Mouse (Mus musculus) liver, embryonic 14.5 days (tissue): Measurements from ENCODE around the gene 1700028P14Rik. TPM values are rescaled to one million over a fixed set of nuclear protein-coding genes. Genes with fewer than 3 reads are reported as not detected.

Experiments
- ATAC-seq: fragments of 200-750 bp; cut with Nextera tagmentation; 2 replicates; pipeline ENCODE4 v1.8.0; 2017; ENCODE audit warnings: moderate number of reproducible peaks, mild to moderate bottlenecking, moderate library complexity; ENCODE audit not compliant: insufficient read depth
- DNase-seq, 3 experiments: peaks; one replicate each; pipeline ENCODE4 v3.0.0-alpha.2; 2012 to 2013; ENCODE audit warnings: low read depth in 3 of 3, low spot score in 3 of 3
- H3K27ac ChIP-seq: fragments of 300-500 bp; sonication (generic); 2 replicates; pipeline ENCODE4 v1.5.1; 2014; ENCODE audit warnings: moderate library complexity, mild to moderate bottlenecking, control low read depth, inconsistent platforms
- H3K27me3 ChIP-seq: fragments of 300-500 bp; sonication (generic); 2 replicates; pipeline ENCODE4 v1.6.1; 2014; ENCODE audit warnings: mild to moderate bottlenecking, low read length, moderate library complexity; ENCODE audit not compliant: control insufficient read depth, insufficient read depth
- H3K36me3 ChIP-seq: fragments of 300-500 bp; sonication (generic); replicated peaks from 2 replicates; pipeline ENCODE4 v1.6.1; 2014; ENCODE audit warnings: low read depth; ENCODE audit not compliant: control insufficient read depth, insufficient read depth
- H3K4me1 ChIP-seq, 2 experiments: fragments of 200-500 bp in 1 of 2; fragments of 300-500 bp in 1 of 2; sonication (generic) in 1 of 2; replicated peaks; 2 replicates each; pipeline ENCODE4 v1.6.1; 2012 to 2014; ENCODE audit warnings: antibody characterized with exemption in 1 of 2, inconsistent platforms in 1 of 2, low read length in 1 of 2; ENCODE audit not compliant: control insufficient read depth in 2 of 2, insufficient read depth in 2 of 2
- H3K4me2 ChIP-seq: fragments of 300-500 bp; sonication (generic); 2 replicates; pipeline ENCODE4 v1.6.1; 2014; ENCODE audit warnings: low read depth, mild to moderate bottlenecking, control low read depth, moderate library complexity
- H3K4me3 ChIP-seq, 2 experiments: fragments of 200-500 bp in 1 of 2; fragments of 300-500 bp in 1 of 2; sonication (generic) in 1 of 2; 2 replicates each; pipeline ENCODE4 v1.5.1; 2012 to 2014; ENCODE audit warnings: low read depth in 2 of 2, low read length in 2 of 2, mild to moderate bottlenecking in 2 of 2, control low read depth in 1 of 2, inconsistent platforms in 1 of 2, moderate library complexity in 1 of 2; ENCODE audit not compliant: insufficient read depth in 1 of 2
- H3K9ac ChIP-seq: fragments of 300-500 bp; sonication (generic); replicated peaks from 2 replicates; pipeline ENCODE4 v1.6.1; 2014; ENCODE audit warnings: mild to moderate bottlenecking, control low read depth, moderate library complexity
- H3K9me3 ChIP-seq: fragments of 300-500 bp; sonication (generic); 2 replicates; pipeline ENCODE4 v1.6.1; 2016; ENCODE audit warnings: low read length, mixed read lengths; ENCODE audit not compliant: control insufficient read depth
- CTCF ChIP-seq: IDR thresholded peaks from 2 replicates; pipeline ENCODE4 v1.5.1; 2016; ENCODE audit warnings: antibody characterized with exemption, low read depth, control low read depth
- EP300 ChIP-seq: IDR thresholded peaks from 2 replicates; pipeline ENCODE4 v1.6.1; 2016; ENCODE audit warnings: antibody characterized with exemption, low read depth
- WGBS: fragments of 180-500 bp; shearing (Covaris S2); extraction: QIAGEN DNeasy Blood & Tissue Kit; methylation state at CpG from one replicate; pipeline ENCODE4 v1.1.7; 2014; ENCODE audit not compliant: insufficient replicate concordance; 5-methylcytosine and 5-hydroxymethylcytosine counted together
- polyA plus RNA-seq, 2 experiments: library from polyadenylated mRNA; depleted of rRNA in 1 of 2; stranded (reverse) in 1 of 2; unstranded in 1 of 2; fragments of >200 nt; fragmentation: Nextera tagmentation in 1 of 2; extraction: Ambion mirVana in 1 of 2; gene quantifications; 2 replicates each; pipeline versions ENCODE4 v1.2.1 to v1.2.3; 2012 to 2014

Gene 1700028P14Rik
- polyA plus RNA-seq, 2 experiments: not detected

DNA sequence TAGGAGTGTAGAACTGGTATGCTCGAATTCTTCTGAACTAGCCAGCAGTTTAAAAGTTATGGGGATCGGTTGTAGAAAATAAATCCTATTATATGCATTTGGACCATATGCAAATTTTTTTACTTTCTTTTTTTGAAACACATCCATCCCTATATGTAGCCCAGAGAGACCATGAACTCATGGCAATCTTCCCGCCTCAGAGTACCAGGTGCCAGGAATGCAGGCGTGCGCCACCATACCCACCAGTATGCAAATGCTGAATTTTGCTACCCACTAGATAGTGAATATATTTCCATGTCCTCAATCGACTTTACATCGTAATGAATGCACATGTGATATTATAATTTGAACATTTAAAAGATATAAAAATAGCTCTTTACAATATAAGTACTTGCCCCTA, 5.3 kb downstream of the 1700028P14Rik start:
- ATAC-seq (no peak), DNase-seq (no peak)
- Histone ChIP-seq H3K9ac (no peak overlapping the region), H3K27ac (no peak overlapping the region), H3K36me3 (no peaks in the 10 kb centered on the region), H3K4me1 (no peaks in the 10 kb centered on the region), H3K9me3 (no peaks in the 10 kb centered on the region), H3K4me2 (no peak overlapping the region), H3K4me3 (no peak overlapping the region), H3K27me3 (no peaks in the 10 kb centered on the region)
- TF ChIP-seq EP300: no peak
- no peak for TF ChIP-seq CTCF
- 71% methylated on average over 7 of the region's 7 CpGs for WGBS

DNA sequence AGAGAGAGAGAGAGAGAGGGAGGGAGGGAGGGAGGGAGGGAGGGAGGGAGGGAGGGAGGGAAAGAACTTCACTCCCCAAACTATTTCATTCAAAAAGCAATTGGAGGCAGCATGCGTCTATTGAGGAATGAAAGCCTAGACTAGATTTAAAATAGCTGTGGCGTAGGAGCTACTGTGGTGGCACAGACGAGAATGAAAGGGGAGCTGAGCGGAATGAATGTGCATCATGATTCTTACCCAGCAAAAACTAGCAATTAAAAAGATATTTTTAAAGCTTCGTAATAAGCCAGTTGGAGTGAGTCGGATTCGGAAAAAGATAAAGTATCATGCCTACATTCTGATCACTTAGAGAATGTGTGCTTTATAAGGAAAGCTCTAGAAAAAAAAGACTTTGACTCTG, 7.3 kb downstream of the 1700028P14Rik start:
- no peak for ATAC-seq
- Histone ChIP-seq H3K9ac (no peak overlapping the region), H3K4me1 (no peaks in the 10 kb centered on the region), H3K9me3 (no peaks in the 10 kb centered on the region), H3K27me3 (no peaks in the 10 kb centered on the region), H3K4me2 (no peak overlapping the region), H3K27ac (no peak overlapping the region), H3K4me3 (no peak overlapping the region), H3K36me3 (no peaks in the 10 kb centered on the region)
- 68% methylated on average over 7 of the region's 7 CpGs for WGBS
- no peak for DNase-seq
- TF ChIP-seq CTCF (no peak), EP300 (no peak)

DNA sequence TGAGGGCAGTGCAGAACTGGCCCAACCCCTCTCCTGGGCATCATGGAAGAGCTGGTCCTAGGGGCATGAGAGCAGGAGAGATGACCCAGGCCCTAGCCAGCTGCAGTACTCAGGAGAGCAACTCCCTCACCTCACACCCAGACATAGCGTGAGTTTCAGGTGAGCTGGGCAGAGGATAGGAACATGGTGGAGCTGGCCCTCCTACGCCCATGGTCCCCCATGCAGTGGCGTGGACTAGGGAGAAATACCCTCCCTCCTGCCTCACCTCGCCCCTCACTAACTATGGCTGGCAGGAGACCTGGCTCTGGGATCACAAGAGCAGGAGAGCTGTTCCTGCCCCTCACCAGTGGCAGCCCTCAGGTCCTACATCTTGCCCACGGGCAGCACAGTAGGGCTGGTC, 8.8 kb downstream of the 1700028P14Rik start:
- Histone ChIP-seq H3K4me3 (no peak overlapping the region), H3K4me2 (no peak overlapping the region), H3K9me3 (no peaks in the 10 kb centered on the region), H3K9ac (no peak overlapping the region), H3K4me1 (no peaks in the 10 kb centered on the region), H3K27ac (no peak overlapping the region), H3K27me3 (no peaks in the 10 kb centered on the region), H3K36me3 (no peaks in the 10 kb centered on the region)
- no peak for DNase-seq
- ATAC-seq: no peak
- WGBS: 51% methylated on average over 5 of the region's 5 CpGs
- TF ChIP-seq CTCF: no peak

DNA sequence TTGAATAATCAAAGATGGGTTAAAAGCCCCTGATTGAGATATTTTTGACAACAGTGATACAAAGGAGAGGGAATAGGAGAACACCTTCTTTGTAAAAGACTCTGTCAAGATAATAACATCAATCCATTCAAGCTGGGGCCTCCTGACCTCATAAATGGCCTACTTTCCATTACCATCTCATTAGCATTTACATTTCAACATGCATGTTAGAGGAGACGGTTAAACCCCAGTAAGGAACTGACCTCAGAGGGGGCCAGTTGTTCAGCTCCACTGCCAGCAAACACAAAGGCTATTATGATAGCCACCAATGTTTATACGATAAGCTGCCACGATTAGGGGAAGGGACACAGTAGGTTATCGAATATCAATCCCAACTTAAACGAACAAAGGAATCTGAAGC, 15.8 kb downstream of the 1700028P14Rik start:
- Histone ChIP-seq H3K4me2 (no peak overlapping the region), H3K9ac (no peak overlapping the region), H3K27ac (no peak overlapping the region), H3K27me3 (no peaks in the 10 kb centered on the region), H3K4me1 (no peaks in the 10 kb centered on the region), H3K36me3 (no peaks in the 10 kb centered on the region), H3K9me3 (no peaks in the 10 kb centered on the region), H3K4me3 (no peak overlapping the region)
- no peak for TF ChIP-seq EP300
- 69% methylated on average over 5 of the region's 5 CpGs for WGBS
- ATAC-seq (no peak), DNase-seq (no peak)

DNA sequence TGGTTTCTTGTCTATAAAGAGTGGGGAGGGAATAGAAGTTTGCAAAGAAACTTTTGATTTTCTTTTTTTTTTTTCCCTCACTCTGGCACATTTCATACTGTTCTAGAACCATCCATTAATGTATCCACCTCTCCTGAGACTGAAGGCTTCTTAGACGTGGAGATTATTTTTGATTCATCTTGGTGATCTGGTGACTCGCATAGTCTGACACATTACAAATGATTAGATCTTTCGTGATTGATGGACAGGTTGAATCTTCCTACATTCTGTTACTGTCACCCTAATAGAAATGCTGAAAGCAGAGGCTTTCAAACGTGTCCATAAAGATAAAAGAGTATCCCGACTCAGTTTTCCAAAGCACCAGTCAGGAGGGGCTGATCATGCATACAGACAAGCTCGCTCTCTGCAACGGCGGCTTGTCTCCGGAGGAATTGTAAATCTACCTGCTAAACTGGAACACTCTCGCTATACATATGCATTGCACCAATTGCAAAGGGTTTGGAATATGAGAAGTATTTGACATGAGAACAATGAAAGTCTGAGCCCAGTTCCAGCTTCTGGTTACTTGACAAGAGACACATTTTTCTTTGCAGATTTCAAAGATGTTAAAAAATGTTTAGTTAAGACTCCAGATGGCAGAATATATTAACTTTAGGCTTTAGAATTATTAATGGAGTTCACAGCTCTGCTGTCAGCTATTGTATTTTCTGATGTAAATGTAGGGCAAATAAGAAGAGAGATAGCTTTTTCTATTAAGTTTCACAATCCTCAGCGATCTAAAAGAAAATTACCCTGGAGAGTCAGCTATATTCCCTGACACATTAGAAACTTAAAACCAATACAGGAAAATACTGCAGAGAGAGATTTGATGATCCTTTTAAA, 20.8 kb downstream of the 1700028P14Rik start:
- no peak for ATAC-seq
- H3K27me3 ChIP-seq: no peaks in the 10 kb centered on the region
- 62% methylated on average over 11 of the region's 11 CpGs for WGBS
- H3K4me2 ChIP-seq: no peak overlapping the region
- no peak overlapping the region for H3K9ac ChIP-seq
- H3K9me3 ChIP-seq: no peaks in the 10 kb centered on the region
- no peak for TF ChIP-seq EP300
- no peak for TF ChIP-seq CTCF
- no peaks in the 10 kb centered on the region for H3K36me3 ChIP-seq
- no peak overlapping the region for H3K4me3 ChIP-seq
- H3K4me1 ChIP-seq: no peaks in the 10 kb centered on the region
- no peak for DNase-seq
- H3K27ac ChIP-seq: no peak overlapping the region
